Mouse (Mus musculus): ENCODE measurements around the gene Rbm25. TPM values are rescaled to one million over a fixed set of nuclear protein-coding genes. Genes with fewer than 3 reads are reported as not detected.
"Not testable (repeated sequence)": the region's sequence is repeated elsewhere in the genome, so short reads cannot be mapped to it uniquely, and the experiment has no call there.

The Rbm25 gene
- polyA plus RNA-seq, 1 experiment from 2014 or later = 204 TPM

DNA sequence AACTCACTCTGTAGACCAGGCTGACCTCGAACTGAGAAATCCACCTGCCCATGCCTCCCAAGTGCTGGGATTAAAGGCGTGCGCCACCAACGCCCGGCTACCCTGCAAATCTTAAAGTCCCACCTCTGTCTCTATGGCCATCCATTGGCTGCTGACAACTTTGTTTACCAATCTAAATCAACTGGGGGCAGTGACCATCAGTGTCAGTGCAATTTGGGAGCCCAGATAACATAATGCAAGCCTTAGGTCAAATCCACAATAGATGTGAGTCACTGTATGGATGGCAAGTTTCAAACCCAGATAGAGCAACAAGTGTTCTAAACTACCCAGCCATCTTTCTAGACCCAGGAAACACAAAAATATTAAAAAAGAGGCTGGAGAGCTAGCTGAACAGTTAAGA, 28.8 kb upstream of the Rbm25 start:
- Histone ChIP-seq H3K36me3 (ENCODE audit: control insufficient read depth, insufficient read depth, low read length) (no peaks in the 10 kb centered on the region), H3K4me1 (ENCODE audit: control insufficient read depth, insufficient read depth, low read length) (no peaks in the 10 kb centered on the region), H3K9me3 (ENCODE audit: control insufficient read depth, low read length) (no peaks in the 10 kb centered on the region), H3K27me3 (replicated peaks; ENCODE audit: control insufficient read depth, insufficient read depth, low read length) (no peaks in the 10 kb centered on the region), H3K4me2 (ENCODE audit: low read depth, low read length) (no peak overlapping the region), H3K9ac (ENCODE audit: low read depth, low read length) (no peak overlapping the region), H3K4me3 (ENCODE audit: low read length) (no peak overlapping the region), H3K27ac (ENCODE audit: low read length) (no peak overlapping the region)
- WGBS = 86% methylated on average over 5 of the region's 5 CpGs
- no peak for ATAC-seq

DNA sequence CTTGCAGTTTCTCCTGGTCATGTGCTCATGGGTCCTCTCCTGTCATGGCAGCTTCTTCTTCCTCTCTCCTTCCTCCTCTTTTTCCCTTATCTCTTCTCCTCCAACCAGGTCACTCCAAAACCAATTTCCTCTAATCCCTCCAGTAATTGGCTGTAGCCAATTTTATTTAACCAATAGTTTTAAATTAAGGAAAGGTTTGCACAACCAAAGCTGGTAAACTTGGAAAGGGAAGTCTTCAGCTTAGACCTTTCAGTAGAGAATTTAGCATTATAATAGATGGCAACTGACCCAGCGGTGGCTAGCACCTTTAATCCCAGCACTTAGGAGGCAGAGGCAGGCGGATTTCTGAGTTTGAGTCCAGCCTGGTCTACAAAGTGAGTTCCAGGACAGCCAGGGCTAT, 24.6 kb upstream of the Rbm25 start:
- H3K9ac ChIP-seq (ENCODE audit: low read depth, low read length); H3K36me3 ChIP-seq (ENCODE audit: control insufficient read depth, insufficient read depth, low read length); H3K4me3 ChIP-seq (ENCODE audit: low read length); H3K27ac ChIP-seq (ENCODE audit: low read length); ATAC-seq; H3K4me1 ChIP-seq (ENCODE audit: control insufficient read depth, insufficient read depth, low read length); H3K9me3 ChIP-seq (ENCODE audit: control insufficient read depth, low read length); H3K4me2 ChIP-seq (ENCODE audit: low read depth, low read length); H3K27me3 ChIP-seq (replicated peaks; ENCODE audit: control insufficient read depth, insufficient read depth, low read length): not testable (repeated sequence)
- 95% methylated on average over 2 of the region's 2 CpGs for WGBS

DNA sequence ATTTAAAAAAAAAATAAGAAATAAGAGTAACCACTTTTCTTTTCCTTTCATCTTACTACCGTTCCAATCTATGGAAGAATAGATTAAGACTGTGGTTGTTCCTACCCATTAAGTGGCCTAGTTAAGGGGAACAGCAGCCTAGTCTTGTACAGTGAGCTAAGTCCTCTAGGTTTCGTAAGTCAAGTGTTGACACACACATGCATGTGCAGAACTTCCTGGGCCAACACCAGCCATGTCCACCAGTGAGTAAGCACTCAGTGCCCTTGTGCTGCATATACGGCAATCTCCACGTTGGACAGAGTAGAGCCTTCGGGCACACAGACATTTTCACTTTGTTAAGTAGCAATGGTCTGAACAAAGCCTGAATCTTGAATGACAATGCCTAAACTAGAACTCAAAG, 13.8 kb upstream of the Rbm25 start:
- no peaks in the 10 kb centered on the region for H3K4me1 ChIP-seq (ENCODE audit: control insufficient read depth, insufficient read depth, low read length)
- ATAC-seq = no peak
- H3K4me2 ChIP-seq (ENCODE audit: low read depth, low read length) = no peak overlapping the region
- no peaks in the 10 kb centered on the region for H3K27me3 ChIP-seq (replicated peaks; ENCODE audit: control insufficient read depth, insufficient read depth, low read length)
- H3K9ac ChIP-seq (ENCODE audit: low read depth, low read length) = no peak overlapping the region
- no peak overlapping the region for H3K4me3 ChIP-seq (ENCODE audit: low read length)
- WGBS = 92% methylated on average over 5 of the region's 5 CpGs
- no peaks in the 10 kb centered on the region for H3K9me3 ChIP-seq (ENCODE audit: control insufficient read depth, low read length)
- no peak overlapping the region for H3K27ac ChIP-seq (ENCODE audit: low read length)
- H3K36me3 ChIP-seq (ENCODE audit: control insufficient read depth, insufficient read depth, low read length) = no peaks in the 10 kb centered on the region

DNA sequence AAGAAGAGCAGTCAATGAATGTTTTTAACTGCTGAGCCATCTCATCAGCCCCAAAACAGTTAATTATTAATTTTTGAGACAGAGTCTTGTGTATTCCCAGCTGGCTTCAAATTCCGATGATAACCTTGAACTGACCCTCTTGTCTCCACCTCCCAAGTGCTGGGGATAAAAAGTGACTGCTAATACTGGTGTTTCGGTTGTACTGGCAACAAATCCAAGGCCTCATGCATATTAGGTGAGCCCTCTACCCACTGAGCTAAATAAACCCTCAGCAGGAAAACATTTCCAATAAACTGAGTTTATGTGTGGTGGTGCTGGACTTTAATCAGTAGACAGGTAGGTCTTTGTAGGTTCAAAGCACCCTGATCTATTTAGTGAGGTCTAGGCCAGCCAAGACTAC, 12.1 kb upstream of the Rbm25 start:
- Histone ChIP-seq H3K4me3 (ENCODE audit: low read length) (no peak overlapping the region), H3K4me1 (ENCODE audit: control insufficient read depth, insufficient read depth, low read length) (no peaks in the 10 kb centered on the region), H3K4me2 (ENCODE audit: low read depth, low read length) (no peak overlapping the region), H3K9ac (ENCODE audit: low read depth, low read length) (no peak overlapping the region), H3K36me3 (ENCODE audit: control insufficient read depth, insufficient read depth, low read length) (no peaks in the 10 kb centered on the region), H3K27me3 (replicated peaks; ENCODE audit: control insufficient read depth, insufficient read depth, low read length) (no peaks in the 10 kb centered on the region), H3K9me3 (ENCODE audit: control insufficient read depth, low read length) (no peaks in the 10 kb centered on the region), H3K27ac (ENCODE audit: low read length) (no peak overlapping the region)
- no peak for ATAC-seq
- 62% methylated on average over 2 of the region's 2 CpGs for WGBS

DNA sequence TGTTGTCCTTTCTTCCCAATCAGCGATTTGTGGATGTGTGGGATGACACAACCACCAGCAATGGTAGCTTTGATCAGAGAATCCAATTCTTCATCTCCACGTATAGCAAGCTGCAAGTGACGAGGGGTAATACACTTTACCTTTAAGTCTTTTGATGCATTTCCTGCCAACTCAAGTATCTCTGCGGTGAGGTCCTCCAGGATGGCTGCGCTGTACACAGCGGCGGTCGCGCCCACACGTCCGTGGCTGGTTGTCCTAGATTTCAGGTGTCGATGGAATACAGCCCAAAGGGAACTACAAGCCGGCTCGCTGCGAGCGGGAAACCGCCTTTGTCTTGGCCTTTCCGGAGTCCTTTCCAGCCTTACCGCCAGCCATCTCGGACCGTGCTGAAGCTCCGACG, 10.3 kb upstream of the Rbm25 start:
- H3K27ac ChIP-seq (ENCODE audit: low read length); H3K4me2 ChIP-seq (ENCODE audit: low read depth, low read length); H3K9ac ChIP-seq (ENCODE audit: low read depth, low read length); H3K4me1 ChIP-seq (ENCODE audit: control insufficient read depth, insufficient read depth, low read length); H3K36me3 ChIP-seq (ENCODE audit: control insufficient read depth, insufficient read depth, low read length); ATAC-seq; H3K9me3 ChIP-seq (ENCODE audit: control insufficient read depth, low read length); H3K27me3 ChIP-seq (replicated peaks; ENCODE audit: control insufficient read depth, insufficient read depth, low read length); H3K4me3 ChIP-seq (ENCODE audit: low read length): not testable (repeated sequence)
- 60% methylated on average over 23 of the region's 23 CpGs for WGBS

DNA sequence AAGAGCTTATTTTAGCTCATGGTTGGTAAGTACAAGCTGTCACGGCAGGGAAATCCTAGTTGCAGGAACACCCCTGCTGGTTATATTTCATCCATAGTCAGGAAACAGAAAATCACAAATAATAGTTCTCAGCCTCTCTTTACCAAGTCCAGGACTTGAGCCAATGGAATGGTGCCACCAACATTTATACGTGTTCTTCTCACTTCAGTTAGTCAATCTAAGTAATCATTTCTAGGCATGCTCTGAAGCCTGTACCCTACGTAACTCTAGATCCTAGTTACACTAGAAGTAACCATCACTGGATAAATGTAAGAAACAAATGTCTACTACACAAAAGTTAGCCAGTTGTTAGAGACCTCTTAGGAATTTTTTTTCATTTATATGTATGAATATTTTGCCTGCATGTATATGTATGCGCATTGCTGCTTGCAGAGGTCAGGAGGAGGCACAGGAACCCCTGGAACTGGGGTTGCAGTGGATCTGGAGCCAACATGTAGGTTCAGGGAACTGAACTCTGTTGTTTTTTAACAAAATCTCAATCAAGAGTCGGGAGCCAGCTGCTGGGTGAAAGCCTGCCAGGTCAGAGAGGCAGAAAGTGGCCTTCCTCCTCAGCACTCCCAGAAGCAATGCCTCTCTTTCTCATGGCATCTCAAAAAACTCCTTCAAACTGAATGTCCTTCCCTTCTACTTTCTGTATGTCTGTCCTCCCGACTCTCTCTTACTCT, 8.8 kb upstream of the Rbm25 start:
- Histone ChIP-seq H3K27me3 (replicated peaks; ENCODE audit: control insufficient read depth, insufficient read depth, low read length) (no peaks in the 10 kb centered on the region), H3K27ac (ENCODE audit: low read length) (no peak overlapping the region), H3K36me3 (ENCODE audit: control insufficient read depth, insufficient read depth, low read length) (no peaks in the 10 kb centered on the region), H3K4me1 (ENCODE audit: control insufficient read depth, insufficient read depth, low read length) (no peaks in the 10 kb centered on the region), H3K9me3 (ENCODE audit: control insufficient read depth, low read length) (no peaks in the 10 kb centered on the region), H3K9ac (ENCODE audit: low read depth, low read length) (no peak overlapping the region), H3K4me3 (ENCODE audit: low read length) (no peak overlapping the region), H3K4me2 (ENCODE audit: low read depth, low read length) (no peak overlapping the region)
- 82% methylated on average over 6 of the region's 6 CpGs for WGBS
- no peak for ATAC-seq

DNA sequence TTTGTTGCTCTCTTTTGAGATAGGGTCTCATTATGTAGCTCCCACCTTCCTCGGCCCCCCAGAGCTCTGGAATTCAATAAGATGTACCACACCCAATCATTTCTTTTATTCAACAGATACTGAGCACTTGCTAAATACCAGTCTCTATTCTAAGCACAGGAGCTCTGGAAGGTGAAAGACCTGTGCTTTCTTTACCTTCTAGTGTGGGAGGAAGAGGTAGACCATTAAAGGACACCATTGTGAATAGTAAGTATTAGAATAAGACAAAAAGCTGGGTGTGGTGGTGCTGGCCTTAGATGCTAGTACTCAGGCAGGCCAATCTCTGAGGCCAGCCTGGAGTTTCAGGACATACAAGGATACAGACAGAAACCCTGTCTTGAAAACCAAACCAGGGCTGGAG, 6.7 kb upstream of the Rbm25 start:
- Histone ChIP-seq H3K4me1 (ENCODE audit: control insufficient read depth, insufficient read depth, low read length) (no peaks in the 10 kb centered on the region), H3K4me3 (ENCODE audit: low read length) (no peak overlapping the region), H3K36me3 (ENCODE audit: control insufficient read depth, insufficient read depth, low read length) (no peaks in the 10 kb centered on the region), H3K27ac (ENCODE audit: low read length) (no peak overlapping the region), H3K4me2 (ENCODE audit: low read depth, low read length) (no peak overlapping the region), H3K9me3 (ENCODE audit: control insufficient read depth, low read length) (no peaks in the 10 kb centered on the region), H3K27me3 (replicated peaks; ENCODE audit: control insufficient read depth, insufficient read depth, low read length) (no peaks in the 10 kb centered on the region), H3K9ac (ENCODE audit: low read depth, low read length) (no peak overlapping the region)
- ATAC-seq = no peak
- 83% methylated on average over 1 of the region's 1 CpGs for WGBS

DNA sequence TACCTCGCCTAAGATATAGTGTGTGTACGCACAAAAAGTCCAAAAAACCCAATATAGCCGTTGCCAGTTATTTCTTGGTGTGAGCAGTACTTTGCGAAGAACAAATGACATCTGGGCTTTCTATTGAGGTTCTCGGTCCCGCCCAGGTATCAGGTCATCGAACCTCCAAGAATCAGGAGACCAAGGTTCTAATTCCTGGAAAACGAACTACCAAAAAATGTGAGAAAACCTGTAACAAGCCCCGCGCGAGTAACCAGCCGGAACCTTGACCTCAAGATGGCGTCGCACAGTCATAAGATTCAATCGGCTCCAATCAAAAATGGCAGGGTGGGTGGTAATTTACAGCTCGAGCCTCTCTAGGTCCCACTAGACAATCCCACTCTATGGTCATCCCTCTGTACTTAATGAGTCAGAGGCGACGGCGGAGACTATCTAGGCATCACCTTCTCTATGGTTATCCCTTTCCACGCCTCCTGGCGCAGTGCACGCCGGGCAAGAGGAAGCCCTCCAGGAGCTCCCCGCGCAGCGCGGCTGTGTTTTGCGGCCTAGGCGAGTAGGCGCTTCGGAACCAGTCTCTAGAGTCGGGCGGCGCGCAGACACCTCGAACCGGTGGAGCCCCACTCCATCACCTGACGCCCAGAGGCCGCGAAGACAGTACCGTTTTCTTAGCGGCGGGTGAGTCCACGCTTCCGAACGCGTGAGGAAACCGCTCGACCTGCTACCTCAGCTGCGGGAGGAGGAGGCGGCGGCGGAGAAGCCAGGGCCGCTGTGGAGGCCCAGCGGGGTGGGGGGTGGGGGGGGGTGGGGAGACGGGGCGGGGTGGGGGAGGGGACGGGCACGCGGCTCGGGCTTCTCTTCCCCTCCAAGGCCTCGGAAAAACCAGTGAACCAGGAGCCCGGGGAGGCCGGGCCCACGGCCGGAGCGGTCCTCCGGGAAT, 975 bp downstream of the Rbm25 start:
- Histone ChIP-seq H3K36me3 (ENCODE audit: control insufficient read depth, insufficient read depth, low read length) (no peaks in the 10 kb centered on the region; the same call in 1 of the 2 replicates), H3K4me1 (ENCODE audit: control insufficient read depth, insufficient read depth, low read length) (0 out of 2 replicates have a peak, but pooled peaks cover 3% of the 10 kb centered on the region), H3K4me3 (ENCODE audit: low read length) (peak overlapping the region; percentile 89), H3K4me2 (ENCODE audit: low read depth, low read length) (peak overlapping the region; percentile 60), H3K9me3 (ENCODE audit: control insufficient read depth, low read length) (no peaks in the 10 kb centered on the region), H3K27ac (ENCODE audit: low read length) (peak overlapping the region; percentile 96), H3K27me3 (replicated peaks; ENCODE audit: control insufficient read depth, insufficient read depth, low read length) (no peaks in the 10 kb centered on the region), H3K9ac (ENCODE audit: low read depth, low read length) (peak overlapping the region; percentile 93)
- peak; percentile 100 for ATAC-seq
- WGBS = under 1% methylated on average over 63 of the region's 68 CpGs

DNA sequence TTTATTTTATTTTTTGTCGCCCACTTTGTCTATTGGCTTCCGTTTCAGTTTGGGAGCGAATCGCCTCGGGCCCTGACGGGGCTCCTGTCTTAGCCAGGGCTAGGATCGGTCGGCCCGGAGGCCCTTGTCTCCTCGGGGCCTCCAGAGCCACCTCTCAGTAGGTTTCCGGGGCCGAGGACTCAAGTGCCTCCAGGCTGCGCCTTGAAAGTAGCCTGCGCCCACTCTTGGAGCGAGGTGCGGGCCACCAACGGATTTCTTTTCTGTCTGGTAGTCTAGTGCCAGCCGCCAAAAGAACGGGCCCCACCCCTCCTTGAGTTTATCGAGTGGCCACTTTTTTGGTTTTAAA, 1.6 kb downstream of the Rbm25 start:
- Histone ChIP-seq H3K27ac (ENCODE audit: low read length) (peak overlapping the region; percentile 96), H3K4me3 (ENCODE audit: low read length) (peak overlapping the region; percentile 89), H3K4me2 (ENCODE audit: low read depth, low read length) (peak overlapping the region; percentile 58), H3K9me3 (ENCODE audit: control insufficient read depth, low read length) (no peaks in the 10 kb centered on the region), H3K4me1 (ENCODE audit: control insufficient read depth, insufficient read depth, low read length) (0 out of 2 replicates have a peak, but pooled peaks cover 3% of the 10 kb centered on the region), H3K27me3 (replicated peaks; ENCODE audit: control insufficient read depth, insufficient read depth, low read length) (no peaks in the 10 kb centered on the region), H3K9ac (ENCODE audit: low read depth, low read length) (peak overlapping the region; percentile 93), H3K36me3 (ENCODE audit: control insufficient read depth, insufficient read depth, low read length) (no peaks in the 10 kb centered on the region; the same call in 1 of the 2 replicates)
- WGBS = under 1% methylated on average over 20 of the region's 20 CpGs
- peak; percentile 53 for ATAC-seq

All from intestine, embryonic 16.5 days (tissue).